Mouse (Mus musculus): ENCODE measurements around the gene Kl. TPM values are rescaled to one million over a fixed set of nuclear protein-coding genes. Genes with fewer than 3 reads are reported as not detected.

Gene Kl
- polyA plus RNA-seq, 1 experiment: 0.69 TPM

- Histone ChIP-seq H3K4me1 (ENCODE audit: control insufficient read depth, insufficient read depth, low read length) (peaks cover 5% of the 10 kb centered on the region), H3K4me3 (ENCODE audit: low read depth, low read length) (no peak overlapping the region), H3K36me3 (ENCODE audit: control insufficient read depth, insufficient read depth, low read length, poor library complexity, severe bottlenecking) (no peaks in the 10 kb centered on the region), H3K9ac (ENCODE audit: low read depth, poor library complexity, severe bottlenecking) (no peak overlapping the region), H3K27me3 (ENCODE audit: control insufficient read depth, insufficient read depth, low read length, poor library complexity, severe bottlenecking) (no peaks in the 10 kb centered on the region), H3K27ac (ENCODE audit: insufficient read depth, low read length) (no peak overlapping the region), H3K9me3 (replicated peaks; ENCODE audit: control insufficient read depth, insufficient read depth, low read length, poor library complexity, severe bottlenecking) (no peaks in the 10 kb centered on the region)
- TF ChIP-seq POLR2A (IDR thresholded peaks at IDR 0.05; ENCODE audit: insufficient read depth, low read length): no peak
- TF ChIP-seq EP300 (IDR thresholded peaks at IDR 0.05; ENCODE audit: insufficient read depth, low read depth, low read length): no peak
- TF ChIP-seq CTCF (IDR thresholded peaks at IDR 0.05; ENCODE audit: low read depth, low read length): no peak
Measured at GRCm38 (mm10) chr5:151042911-151043310, 90.5 kb downstream of the Kl start.

Data from ES-Bruce4 (cell line).